Mouse (Mus musculus) induced T-regulatory cell, adult 2 months (primary cell): Measurements from ENCODE around the gene Fblim1.

Experiments used
- DNase-seq: peaks from one replicate; pipeline ENCODE4 v3.0.0-alpha.2; 2012; ENCODE audit warnings: low read depth

The Fblim1 gene

GRCm38 (mm10) chr4:141624983-141625773, 19.3 kb upstream of the Fblim1 start:
- peak; percentile 71 for DNase-seq

- no peak for DNase-seq
These were observed 18.2 kb upstream of the Fblim1 start for GRCm38 (mm10) chr4:141624134-141624533.

DNA sequence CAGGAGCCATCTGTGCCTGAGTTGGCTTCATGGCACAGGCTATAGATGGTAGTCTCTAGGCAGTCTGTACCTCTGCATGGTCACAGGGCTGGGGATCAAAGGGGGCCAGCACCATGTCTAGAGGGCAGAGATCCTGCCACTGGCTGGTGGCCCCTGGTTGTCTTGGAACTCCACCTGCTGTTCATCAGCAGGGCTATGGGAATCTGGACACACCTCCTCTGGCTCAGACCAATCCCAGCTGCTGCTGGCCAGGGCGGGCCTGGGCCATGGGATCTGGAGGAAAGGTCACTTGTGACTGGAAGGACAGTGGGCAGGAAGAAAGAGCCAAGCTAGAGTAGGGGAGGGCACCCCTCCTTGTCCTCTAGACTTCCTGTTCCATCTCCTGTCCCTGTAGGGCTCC, 17.8 kb upstream of the Fblim1 start, which contains the start of gene Slc25a34:
TSS of gene Slc25a34 (minus strand) at position 156 of the 400 bp plus-strand sequence.
- DNase-seq: no peak

DNA sequence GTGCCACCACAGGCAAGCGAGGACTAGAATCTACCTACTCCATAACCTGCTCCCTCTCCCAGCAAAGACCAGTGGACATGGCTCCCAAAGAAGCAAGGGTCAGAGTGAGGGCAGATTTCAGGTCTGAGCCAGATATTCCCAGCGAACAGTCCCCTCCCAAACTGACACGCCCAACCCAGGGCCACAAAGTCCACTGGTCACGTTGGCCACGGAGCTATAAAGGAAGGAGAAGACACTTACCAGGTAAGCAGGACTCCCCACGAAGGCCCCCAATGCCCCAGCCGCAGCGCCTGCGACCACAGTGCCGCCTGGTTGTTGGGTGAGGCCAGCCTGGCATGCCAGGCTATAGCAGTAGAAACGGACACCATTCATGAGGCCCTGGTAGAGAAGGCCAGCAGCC, 17.1 kb upstream of the Fblim1 start:
- no peak for DNase-seq

DNA sequence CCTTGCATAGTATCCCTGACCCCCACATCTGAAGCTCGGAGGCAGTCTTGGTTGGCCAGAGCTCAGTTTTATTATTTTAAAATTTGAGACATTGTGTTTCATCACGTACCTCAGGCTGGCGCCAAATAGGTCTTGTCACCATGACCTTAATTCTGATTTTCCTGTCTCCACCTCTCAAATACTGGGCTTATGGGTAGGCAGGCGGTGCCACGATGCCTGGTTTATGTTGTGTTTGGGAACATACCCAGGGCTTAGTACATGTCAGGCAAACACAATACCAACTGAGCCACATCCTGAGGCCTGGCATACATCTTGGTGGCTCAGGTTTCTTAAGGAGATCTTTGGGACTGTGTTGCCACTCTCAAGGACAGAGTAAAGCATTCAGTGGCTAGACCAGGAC, 16.7 kb upstream of the Fblim1 start:
- DNase-seq: no peak

DNA sequence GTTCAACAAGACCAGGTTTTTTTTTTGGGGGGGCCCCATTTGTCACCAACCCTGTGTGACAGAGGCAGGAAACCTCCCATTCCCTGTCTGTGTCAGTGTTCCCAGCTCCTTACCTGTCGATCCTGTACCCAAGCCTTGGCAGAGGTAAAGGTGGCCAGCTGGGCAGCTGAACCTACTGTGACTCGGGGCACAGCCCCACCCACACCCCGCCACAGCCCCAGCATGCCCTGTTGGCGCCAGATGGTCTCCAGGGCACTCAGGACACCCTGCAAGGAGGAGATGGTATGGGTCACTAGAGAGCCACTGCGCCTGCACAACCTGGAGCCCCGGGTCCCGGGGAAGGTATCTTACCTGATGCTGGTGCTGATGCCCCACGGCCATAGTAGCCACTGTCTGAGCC, 16.2 kb upstream of the Fblim1 start:
- DNase-seq: no peak

- no peak for DNase-seq
These were observed 15.4 kb upstream of the Fblim1 start for GRCm38 (mm10) chr4:141621297-141621696.

GRCm38 (mm10) chr4:141619299-141619883, 13.5 kb upstream of the Fblim1 start:
- no peak for DNase-seq

- DNase-seq: peak; percentile 78
These were observed 12.8 kb upstream of the Fblim1 start, which contains the start of gene Tmem82 for GRCm38 (mm10) chr4:141618565-141619243. TSS of gene Tmem82 (minus strand) at chr4:141618633.

GRCm38 (mm10) chr4:141617863-141618564, 12.1 kb upstream of the Fblim1 start:
- DNase-seq: peak; percentile 56

- peak; percentile 71 for DNase-seq
These were observed 11.4 kb upstream of the Fblim1 start for GRCm38 (mm10) chr4:141617299-141617698.

DNA sequence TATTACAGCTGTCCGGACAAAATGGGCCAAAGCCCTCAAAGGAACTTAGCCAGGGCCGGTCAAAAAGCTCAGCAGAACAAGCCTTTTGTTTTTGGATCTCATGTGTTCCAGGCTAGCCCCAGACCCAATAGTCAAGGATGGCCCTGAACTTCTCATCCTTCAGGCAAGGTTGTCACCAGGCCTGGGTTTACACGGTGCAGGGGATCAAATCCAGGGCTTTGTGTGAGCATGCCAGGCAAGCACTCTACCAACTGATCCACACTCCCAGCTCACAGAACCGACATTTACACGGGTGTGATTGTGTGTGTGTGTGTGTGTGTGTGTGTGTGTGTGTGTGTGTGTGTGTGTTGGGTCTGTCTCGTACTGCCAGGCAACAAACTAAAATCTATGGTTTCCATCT, 10.9 kb upstream of the Fblim1 start:
- DNase-seq: no peak

DNA sequence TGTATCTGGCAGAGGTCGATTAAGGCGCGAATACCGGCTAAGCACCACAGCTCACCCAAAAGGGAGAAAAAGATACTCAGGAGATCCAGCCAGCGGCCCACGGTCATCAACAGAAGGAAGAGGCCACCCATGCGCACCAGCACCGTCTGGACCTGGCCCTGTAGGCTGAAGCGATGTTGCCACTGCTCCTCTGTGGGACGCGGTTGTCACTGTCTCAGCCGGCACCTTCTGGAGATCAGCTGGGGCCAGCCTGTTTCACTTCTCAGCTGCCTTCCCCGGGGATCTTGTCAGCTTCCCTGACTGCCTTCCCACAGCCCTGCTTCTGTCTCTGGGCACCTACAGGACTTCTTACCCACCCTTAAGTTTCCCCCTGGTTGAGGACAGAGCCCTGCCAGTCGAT, 9.1 kb upstream of the Fblim1 start:
- DNase-seq: no peak

GRCm38 (mm10) chr4:141609538-141609937, 3.6 kb upstream of the Fblim1 start:
- DNase-seq: no peak

GRCm38 (mm10) chr4:141605421-141605820, 475 bp downstream of the Fblim1 start:
- DNase-seq: no peak

DNA sequence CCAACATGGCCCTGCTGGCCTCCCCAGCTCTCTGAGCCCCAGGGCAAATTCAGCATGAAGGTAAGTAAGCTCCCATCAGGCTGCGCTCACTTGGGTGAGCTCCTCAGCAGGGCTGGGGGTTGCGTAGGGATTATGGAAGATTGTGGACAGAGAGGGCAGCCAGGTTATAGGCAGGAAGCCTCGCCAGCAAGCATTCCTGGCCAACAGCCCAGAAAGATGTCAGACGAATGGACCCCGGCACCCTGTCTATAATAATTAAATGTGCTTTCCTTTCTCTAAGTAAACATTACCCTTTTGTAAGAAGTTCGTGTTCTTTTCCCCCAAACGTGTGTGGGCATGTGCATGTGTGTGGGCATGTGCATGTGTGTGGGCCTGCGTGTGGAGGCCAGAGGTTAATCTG, 1.4 kb downstream of the Fblim1 start:
- no peak for DNase-seq

DNA sequence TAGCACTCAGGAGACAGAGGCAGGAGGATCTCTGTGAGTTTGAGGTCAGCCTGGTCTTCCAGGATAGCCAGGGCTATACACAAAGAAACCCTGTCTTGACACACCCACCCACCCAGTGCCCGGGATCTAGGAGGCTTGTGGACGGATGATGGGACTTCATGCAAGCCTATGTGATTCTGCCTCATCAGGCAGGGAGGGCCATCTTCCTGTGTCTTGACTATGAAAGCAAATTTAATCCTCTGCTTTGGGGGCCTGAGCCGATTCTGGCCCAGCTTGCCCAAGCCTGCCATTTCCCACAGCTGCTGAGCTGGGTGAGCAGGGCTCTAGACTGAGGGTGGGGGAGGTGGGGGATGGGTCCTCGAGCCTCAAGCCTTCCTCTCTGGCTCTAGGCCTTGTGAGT, 2.0 kb downstream of the Fblim1 start:
- no peak for DNase-seq

GRCm38 (mm10) chr4:141602523-141603223, 3.2 kb downstream of the Fblim1 start:
- DNase-seq: no peak

- DNase-seq: no peak
These were observed 4.6 kb downstream of the Fblim1 start for GRCm38 (mm10) chr4:141601148-141601862.

GRCm38 (mm10) chr4:141600364-141600763, 5.5 kb downstream of the Fblim1 start:
- no peak for DNase-seq
